Mouse (Mus musculus) heart, embryonic 10.5 days (tissue): ENCODE measurements around the gene Myef2. TPM values are rescaled to one million over a fixed set of nuclear protein-coding genes. Genes with fewer than 3 reads are reported as not detected.

Experiments
- DNase-seq: peaks from one replicate; pipeline ENCODE4 v3.0.0-alpha.2; 2017; ENCODE audit warnings: low spot score
- H3K27ac ChIP-seq: fragments of 300-500 bp; sonication (generic); 2 replicates; pipeline ENCODE4 v1.5.1; 2016; ENCODE audit warnings: mild to moderate bottlenecking
- H3K27me3 ChIP-seq: fragments of 300-500 bp; sonication (generic); 2 replicates; pipeline ENCODE4 v1.6.1; 2016; ENCODE audit warnings: mild to moderate bottlenecking; ENCODE audit not compliant: poor library complexity, insufficient read depth, severe bottlenecking
- H3K36me3 ChIP-seq: fragments of 300-500 bp; sonication (generic); 2 replicates; pipeline ENCODE4 v1.6.1; 2016; ENCODE audit warnings: mild to moderate bottlenecking, moderate library complexity
- H3K4me1 ChIP-seq: fragments of 300-500 bp; sonication (generic); 2 replicates; pipeline ENCODE4 v1.6.1; 2016; ENCODE audit warnings: mild to moderate bottlenecking
- H3K4me3 ChIP-seq: fragments of 300-500 bp; sonication (generic); 2 replicates; pipeline ENCODE4 v1.5.1; 2016; ENCODE audit warnings: mild to moderate bottlenecking, moderate library complexity
- H3K9me3 ChIP-seq: fragments of 300-500 bp; sonication (generic); 2 replicates; pipeline ENCODE4 v1.6.1; 2016; ENCODE audit warnings: mild to moderate bottlenecking, moderate library complexity
- WGBS: fragments of 180-500 bp; shearing (Covaris S2); methylation state at CpG from one replicate; pipeline ENCODE4 v1.1.7; 2016; 5-methylcytosine and 5-hydroxymethylcytosine counted together
- polyA plus RNA-seq: library from polyadenylated mRNA; unstranded; fragments of >200 nt; fragmentation: Nextera tagmentation; extraction: Ambion mirVana; gene quantifications from 2 replicates; pipeline ENCODE4 v1.2.1, GENCODE M21; 2016

The Myef2 gene
- polyA plus RNA-seq, result 81.0 and 83.1 TPM in 2 replicates

DNA sequence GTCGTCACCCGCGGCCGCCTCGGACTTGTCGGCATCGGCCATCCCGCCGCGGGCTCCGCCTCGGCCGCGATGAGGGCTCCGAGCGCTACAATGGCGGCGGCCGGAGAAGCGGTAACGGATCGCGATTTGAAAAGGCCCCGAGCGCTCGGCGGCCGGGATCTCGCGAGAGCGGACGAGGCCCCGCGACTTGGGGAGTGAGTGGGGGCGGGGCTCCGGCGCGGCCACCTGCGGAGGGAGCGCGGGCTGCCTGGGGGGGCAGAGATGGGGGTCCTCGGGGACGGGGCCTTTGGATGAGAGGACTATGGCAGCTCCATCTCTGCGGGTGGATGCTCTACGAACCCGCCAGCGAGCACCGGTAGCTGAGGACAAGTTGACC lies at the start of gene Myef2:
Gene Myef2 (minus strand): TSS at position 185 of the 376 bp plus-strand sequence.
- WGBS, result under 1% methylated on average over 48 of the region's 48 CpGs
- Histone ChIP-seq H3K27me3 (no peaks in the 10 kb centered on the region), H3K4me3 (peak within 1 kb of the TSS; percentile 88), H3K27ac (peak within 1 kb of the TSS; percentile 99), H3K36me3 (no peaks in the 10 kb centered on the region), H3K9me3 (no peaks in the 10 kb centered on the region), H3K4me1 (peaks cover 26% of the 10 kb centered on the region)
- DNase-seq, result peak; percentile 92

DNA sequence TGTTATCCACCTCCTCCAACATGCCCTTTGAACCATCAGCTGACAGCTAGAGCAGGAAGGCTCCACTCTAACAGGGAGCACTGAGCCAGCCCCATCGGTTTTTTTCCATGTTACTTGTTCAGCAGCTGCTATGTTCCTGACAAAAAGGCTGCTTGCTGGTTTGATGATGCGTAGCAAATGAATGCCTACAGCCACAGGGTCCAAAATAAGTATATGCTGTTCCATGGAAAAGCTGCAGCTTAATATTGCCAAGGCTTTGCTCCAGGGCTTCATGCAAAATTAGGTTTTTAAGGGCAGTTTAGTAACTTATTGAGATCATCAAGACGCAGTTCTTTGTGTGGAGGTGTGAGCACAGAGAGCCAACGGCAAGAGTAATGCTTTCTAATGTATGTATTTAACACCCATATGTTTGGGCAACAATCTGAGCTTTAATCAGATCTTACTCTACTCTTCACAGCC lies 38.6 kb upstream of the Myef2 start:
- Histone ChIP-seq H3K4me3 (no peak overlapping the region), H3K36me3 (no peaks in the 10 kb centered on the region), H3K4me1 (no peaks in the 10 kb centered on the region), H3K27ac (no peak overlapping the region), H3K27me3 (no peaks in the 10 kb centered on the region), H3K9me3 (no peaks in the 10 kb centered on the region)
- 74% methylated on average over 4 of the region's 4 CpGs for WGBS
- no peak for DNase-seq

DNA sequence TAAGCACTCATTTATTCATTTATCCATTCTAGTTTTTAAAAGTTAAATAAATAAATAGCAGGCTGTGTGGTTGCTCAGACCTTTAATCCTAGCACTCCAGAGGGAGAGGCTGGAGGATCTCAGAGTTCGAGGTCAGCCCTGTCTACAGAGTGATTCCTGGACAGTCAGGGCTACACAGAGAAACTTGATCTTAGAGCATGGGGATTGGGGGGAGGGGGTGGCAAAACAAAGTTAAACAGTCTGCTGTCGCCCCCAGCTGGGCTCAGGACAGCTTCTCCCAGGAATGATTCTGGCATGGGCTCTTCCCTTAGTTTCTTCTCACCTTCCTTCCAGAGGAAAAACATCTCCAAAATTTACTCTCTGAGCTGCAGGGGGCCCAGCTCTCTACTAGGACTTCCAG lies 32.0 kb upstream of the Myef2 start:
- Histone ChIP-seq H3K9me3 (no peaks in the 10 kb centered on the region), H3K4me3 (no peak overlapping the region), H3K27ac (no peak overlapping the region), H3K4me1 (no peaks in the 10 kb centered on the region), H3K36me3 (no peaks in the 10 kb centered on the region), H3K27me3 (no peaks in the 10 kb centered on the region)
- WGBS, result 5% methylated on average over 2 of the region's 2 CpGs
- DNase-seq, result no peak

DNA sequence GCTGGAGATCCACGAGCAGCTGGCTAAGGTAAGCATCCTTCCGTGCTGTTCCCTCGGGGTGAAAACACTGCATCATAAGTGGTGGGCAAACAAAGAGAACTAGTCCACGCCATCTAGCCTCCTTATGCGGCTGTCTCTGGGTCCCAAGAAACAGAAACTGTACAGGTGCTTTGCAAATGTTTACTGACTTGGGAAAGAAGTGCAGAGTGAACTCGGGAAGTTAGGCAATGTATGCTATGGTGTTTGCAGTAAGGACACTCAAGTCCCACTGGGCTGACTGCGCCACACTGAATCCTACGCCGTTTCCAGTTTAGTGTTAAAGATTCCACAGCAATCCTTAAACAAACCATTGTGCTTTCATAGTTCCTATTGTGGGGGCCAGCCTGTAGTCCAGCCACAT lies 30.8 kb upstream of the Myef2 start:
- 80% methylated on average over 9 of the region's 9 CpGs for WGBS
- no peaks in the 10 kb centered on the region for H3K4me1 ChIP-seq
- no peaks in the 10 kb centered on the region for H3K9me3 ChIP-seq
- H3K27ac ChIP-seq, result no peak overlapping the region
- no peak overlapping the region for H3K4me3 ChIP-seq
- no peaks in the 10 kb centered on the region for H3K27me3 ChIP-seq
- H3K36me3 ChIP-seq, result no peaks in the 10 kb centered on the region
- no peak for DNase-seq

DNA sequence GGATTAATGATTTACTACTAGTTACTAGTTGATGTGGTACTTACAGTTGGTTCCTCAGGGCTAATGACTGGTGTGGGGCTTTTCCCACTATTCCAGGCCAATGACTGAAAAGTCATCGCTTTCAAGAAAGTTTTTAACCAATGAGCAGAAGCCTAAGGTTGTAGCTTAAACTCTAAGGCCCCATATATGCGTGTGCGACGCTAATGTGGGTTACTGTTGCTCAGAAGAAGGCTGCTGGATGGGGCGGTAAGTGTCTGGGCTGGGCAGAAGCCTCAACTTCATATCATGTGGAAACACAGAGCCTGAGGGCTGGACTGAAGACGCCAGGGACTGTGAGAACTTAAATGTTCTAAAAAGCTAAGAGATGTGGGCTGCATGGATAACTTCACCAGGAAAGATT lies 28.9 kb upstream of the Myef2 start, which contains the start of gene Slc12a1:
Gene Slc12a1 (plus strand): TSS at position 118 of the 400 bp plus-strand sequence.
- no peak within 1 kb of the TSS for H3K27ac ChIP-seq
- H3K4me3 ChIP-seq, result no peak within 1 kb of the TSS
- no peaks in the 10 kb centered on the region for H3K4me1 ChIP-seq
- DNase-seq, result no peak
- no peaks in the 10 kb centered on the region for H3K36me3 ChIP-seq
- no peaks in the 10 kb centered on the region for H3K27me3 ChIP-seq
- 85% methylated on average over 6 of the region's 6 CpGs for WGBS
- no peaks in the 10 kb centered on the region for H3K9me3 ChIP-seq

DNA sequence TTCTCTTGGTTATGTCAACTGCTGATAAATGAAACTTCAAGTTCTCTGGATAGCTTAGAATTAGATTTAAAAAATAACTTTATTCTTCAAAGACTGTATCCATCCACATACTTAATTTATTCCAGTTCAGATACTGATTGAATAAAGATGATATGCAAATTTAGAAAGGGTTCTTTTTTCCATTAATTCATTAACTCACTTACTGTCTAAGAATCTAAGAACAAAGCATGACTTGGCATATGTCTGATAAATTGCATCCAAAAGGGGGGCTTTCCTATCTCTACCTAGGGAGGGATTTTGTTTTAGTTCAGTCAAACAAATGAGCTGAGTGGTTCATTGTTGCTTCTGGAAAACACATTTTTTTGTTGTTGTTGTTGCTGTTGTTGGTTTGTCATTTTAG lies 18.9 kb upstream of the Myef2 start:
- Histone ChIP-seq H3K9me3 (no peaks in the 10 kb centered on the region), H3K4me1 (no peaks in the 10 kb centered on the region), H3K27me3 (no peaks in the 10 kb centered on the region), H3K36me3 (no peaks in the 10 kb centered on the region), H3K27ac (no peak overlapping the region), H3K4me3 (no peak overlapping the region)
- no peak for DNase-seq

DNA sequence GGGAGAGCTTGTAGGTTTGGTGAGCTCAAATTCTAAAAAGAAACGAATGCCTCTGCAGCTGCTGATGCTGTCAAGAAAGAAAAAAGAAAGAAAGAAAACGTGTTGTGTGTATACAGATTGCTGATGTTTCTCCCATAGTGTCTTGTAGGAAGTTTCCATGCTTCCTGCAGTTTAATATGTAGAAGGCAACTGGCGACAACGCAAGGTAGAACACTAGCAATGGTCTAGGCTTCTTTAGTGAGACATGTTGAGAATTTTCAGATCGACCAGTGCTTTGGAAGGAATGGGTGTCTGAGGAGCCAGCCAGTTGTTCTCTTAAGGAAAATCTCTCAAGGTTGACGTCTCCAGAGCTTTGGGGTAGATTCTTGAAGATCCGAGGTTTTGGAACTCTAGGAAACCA lies 13.4 kb upstream of the Myef2 start:
- Histone ChIP-seq H3K27me3 (0 out of 2 replicates have a peak, but pooled peaks cover 4% of the 10 kb centered on the region), H3K4me3 (peak overlapping the region; percentile 56; the same call in 1 of the 2 replicates), H3K27ac (no peak overlapping the region), H3K4me1 (peaks cover 9% of the 10 kb centered on the region), H3K9me3 (no peaks in the 10 kb centered on the region), H3K36me3 (no peaks in the 10 kb centered on the region)
- 27% methylated on average over 7 of the region's 7 CpGs for WGBS
- DNase-seq, result no peak

DNA sequence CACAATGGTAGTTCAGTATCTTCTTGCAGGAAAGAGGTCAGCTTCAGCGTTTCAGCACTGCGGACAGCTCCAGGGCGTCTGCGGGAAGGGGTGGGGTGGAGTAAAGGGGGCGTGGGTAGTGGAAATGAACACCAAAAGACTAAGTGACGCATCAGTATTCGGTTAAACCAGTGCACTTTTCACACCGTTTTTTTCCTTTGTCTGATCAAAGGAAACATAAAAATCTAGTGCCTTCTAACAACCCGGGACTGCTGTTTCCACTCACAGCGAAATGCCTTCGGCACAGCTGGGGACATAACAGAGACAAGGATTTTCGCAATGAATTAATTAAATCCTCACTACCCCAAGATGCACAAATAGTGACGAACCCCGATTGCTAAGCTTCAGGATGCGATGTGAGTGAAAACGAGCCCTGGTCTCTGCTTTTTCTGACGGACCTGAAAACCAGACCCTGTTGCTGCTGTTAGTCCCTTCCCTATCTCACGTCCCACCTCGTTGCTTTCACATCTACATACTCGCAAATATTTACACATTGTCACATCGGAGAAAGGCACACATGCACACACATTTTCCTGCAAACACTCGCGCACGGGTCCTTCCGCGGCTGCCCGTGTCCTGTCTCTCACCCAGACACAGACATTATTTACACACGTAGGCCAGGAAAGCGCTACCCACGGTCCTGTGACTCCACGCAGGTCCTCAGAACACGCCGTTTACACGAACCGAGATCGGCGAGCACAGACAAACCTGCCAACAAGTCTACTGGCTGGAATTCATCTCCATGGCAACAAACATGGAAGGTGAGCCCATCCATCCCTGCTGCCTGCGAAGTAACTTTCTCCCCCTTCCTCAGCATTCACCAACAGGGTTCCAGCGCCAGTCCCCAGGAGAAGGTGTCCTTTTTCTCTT lies 12.7 kb upstream of the Myef2 start, which contains the start of gene Ctxn2:
Gene Ctxn2 (plus strand): TSS at position 790 of the 909 bp plus-strand sequence.
- Histone ChIP-seq H3K4me3 (peak within 1 kb of the TSS; percentile 56), H3K27ac (no peak within 1 kb of the TSS), H3K27me3 (0 out of 2 replicates have a peak, but pooled peaks cover 4% of the 10 kb centered on the region), H3K36me3 (no peaks in the 10 kb centered on the region), H3K9me3 (no peaks in the 10 kb centered on the region), H3K4me1 (peaks cover 9% of the 10 kb centered on the region)
- peak; percentile 91 for DNase-seq
- WGBS, result 2% methylated on average over 39 of the region's 39 CpGs

DNA sequence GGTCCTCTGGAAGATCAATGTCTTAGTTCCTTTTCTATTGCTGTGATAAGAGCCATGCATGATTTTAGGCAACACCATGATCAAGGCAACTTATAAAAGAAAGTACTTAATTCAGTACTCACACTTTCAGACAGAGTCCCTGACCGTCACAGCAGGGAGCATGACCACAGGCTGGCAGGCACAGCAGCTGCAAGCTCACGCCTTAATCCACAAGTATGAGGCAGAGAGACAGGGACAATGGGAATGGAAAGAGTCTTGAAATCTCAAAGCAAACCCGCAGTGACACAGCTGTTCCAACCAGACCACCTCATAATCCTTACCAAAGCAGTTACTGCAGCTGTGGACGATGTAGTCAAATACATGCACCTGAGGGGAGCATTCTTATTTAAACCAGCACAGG lies 10.7 kb upstream of the Myef2 start:
- WGBS, result 37% methylated on average over 4 of the region's 4 CpGs
- no peak for DNase-seq
- H3K9me3 ChIP-seq, result no peaks in the 10 kb centered on the region
- no peak overlapping the region for H3K4me3 ChIP-seq
- H3K27me3 ChIP-seq, result 0 out of 2 replicates have a peak, but pooled peaks cover 4% of the 10 kb centered on the region
- no peak overlapping the region for H3K27ac ChIP-seq
- no peaks in the 10 kb centered on the region for H3K36me3 ChIP-seq
- peaks cover 9% of the 10 kb centered on the region for H3K4me1 ChIP-seq

DNA sequence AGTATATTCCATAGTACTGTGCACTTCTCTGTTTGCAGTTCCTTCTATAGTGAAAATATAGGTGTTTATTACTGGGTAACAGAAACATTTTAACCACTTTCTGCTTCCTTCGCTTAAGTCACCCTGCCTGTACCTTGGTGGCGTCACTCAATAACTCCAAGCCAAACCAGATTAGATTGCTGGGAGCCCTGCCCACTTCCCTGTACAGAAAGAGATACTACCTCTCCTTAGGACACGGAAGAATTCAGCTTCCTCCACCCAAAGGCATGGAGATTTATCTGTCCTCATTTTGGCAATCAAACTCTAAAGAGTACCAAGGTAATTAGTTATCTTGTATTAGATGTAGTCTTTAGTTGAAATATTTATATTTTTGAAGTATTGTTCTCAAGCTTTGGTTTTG lies 3.3 kb upstream of the Myef2 start:
- DNase-seq, result no peak
- H3K27me3 ChIP-seq, result no peaks in the 10 kb centered on the region
- no peak overlapping the region for H3K27ac ChIP-seq
- 30% methylated on average over 3 of the region's 3 CpGs for WGBS
- H3K36me3 ChIP-seq, result no peaks in the 10 kb centered on the region
- no peak overlapping the region for H3K4me3 ChIP-seq
- H3K9me3 ChIP-seq, result no peaks in the 10 kb centered on the region
- H3K4me1 ChIP-seq, result peaks cover 6% of the 10 kb centered on the region

DNA sequence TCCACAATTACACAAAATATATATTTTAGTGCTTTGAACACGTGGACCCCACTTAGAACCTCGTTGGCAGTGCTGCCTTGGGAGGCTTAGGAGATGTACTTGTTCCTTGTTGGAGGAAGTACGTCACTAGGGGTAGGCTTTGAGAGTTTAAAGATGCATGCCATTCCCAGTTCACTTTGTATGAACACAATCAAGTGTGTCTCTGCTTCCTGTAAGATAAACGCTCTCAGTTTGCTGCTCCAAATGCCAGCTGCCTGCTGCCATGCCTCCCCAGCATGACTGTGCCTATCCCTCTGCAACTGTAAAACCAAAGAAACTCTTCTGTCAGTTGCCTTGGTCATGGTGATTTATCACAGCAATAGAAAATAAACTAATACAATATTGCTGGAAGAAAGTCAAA lies 2.4 kb upstream of the Myef2 start:
- DNase-seq, result no peak
- Histone ChIP-seq H3K4me3 (no peak overlapping the region), H3K36me3 (no peaks in the 10 kb centered on the region), H3K27me3 (no peaks in the 10 kb centered on the region), H3K9me3 (no peaks in the 10 kb centered on the region), H3K4me1 (peaks cover 13% of the 10 kb centered on the region), H3K27ac (no peak overlapping the region)
- 33% methylated on average over 4 of the region's 4 CpGs for WGBS

DNA sequence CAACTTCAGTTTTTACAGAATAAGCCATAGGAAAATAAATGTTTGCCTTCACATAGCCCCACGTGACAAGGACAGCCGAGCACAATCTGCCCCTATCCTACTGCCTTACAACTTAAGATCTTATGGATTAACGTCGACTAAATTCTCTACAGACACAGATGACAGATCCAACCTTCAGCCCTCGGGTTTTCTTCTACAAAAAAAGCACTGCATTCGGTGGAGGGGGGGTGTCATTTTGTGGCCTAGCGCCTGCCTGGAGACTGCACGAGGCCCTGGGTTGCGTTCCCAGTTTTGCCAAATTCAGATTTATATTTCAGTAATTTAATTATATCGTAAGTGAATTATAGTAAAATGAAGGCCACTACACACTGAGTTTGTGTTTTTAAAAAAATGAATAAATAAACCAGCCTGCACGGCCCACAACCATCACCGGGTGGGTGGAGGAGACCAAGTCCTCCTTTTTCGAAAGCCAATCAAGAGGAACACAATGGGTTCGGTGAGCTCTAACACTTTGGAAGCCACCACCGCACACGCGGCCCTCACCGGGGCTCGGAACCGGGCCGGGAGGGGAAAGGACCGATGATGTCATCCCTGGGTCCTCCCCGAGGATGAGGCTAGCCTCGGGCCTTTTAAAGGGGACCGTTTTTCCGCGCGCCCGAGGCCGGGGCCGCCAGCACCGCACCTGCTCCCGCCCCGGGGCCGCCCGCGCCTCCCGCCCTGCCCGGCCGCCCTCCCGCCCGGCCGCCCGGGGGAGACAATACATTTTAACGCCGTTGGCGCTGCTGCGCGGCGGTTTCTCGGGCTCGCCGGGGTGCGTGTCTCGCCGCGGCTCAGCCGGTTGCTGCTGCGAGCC lies 611 bp downstream of the Myef2 start:
- Histone ChIP-seq H3K4me3 (peak overlapping the region; percentile 88), H3K27ac (peak overlapping the region; percentile 99), H3K36me3 (no peaks in the 10 kb centered on the region), H3K4me1 (peaks cover 29% of the 10 kb centered on the region), H3K27me3 (no peaks in the 10 kb centered on the region), H3K9me3 (no peaks in the 10 kb centered on the region)
- DNase-seq, result peak; percentile 81
- WGBS, result under 1% methylated on average over 55 of the region's 59 CpGs

DNA sequence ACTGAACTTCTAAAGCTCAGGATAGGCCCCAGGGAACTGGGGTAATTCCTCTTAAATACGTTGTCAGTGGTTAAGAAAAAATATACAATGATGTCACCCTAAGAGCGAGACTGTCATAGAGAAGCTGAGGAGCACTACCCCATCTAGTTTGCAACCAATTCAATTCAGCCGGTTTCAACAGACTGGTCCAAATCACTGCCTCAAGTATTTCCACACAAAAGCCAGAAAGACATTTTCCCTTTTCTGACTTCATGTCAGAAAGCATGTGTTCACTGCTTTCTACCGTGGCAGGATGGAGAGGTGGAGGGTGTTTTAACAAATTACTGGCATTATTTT lies 1.2 kb downstream of the Myef2 start:
- peak overlapping the region; percentile 99 for H3K27ac ChIP-seq

More for the DNA sequence above, 1.2 kb downstream of the Myef2 start:
- H3K9me3 ChIP-seq, result no peaks in the 10 kb centered on the region
- DNase-seq, result no peak
- peak overlapping the region; percentile 88 for H3K4me3 ChIP-seq
- no peaks in the 10 kb centered on the region for H3K36me3 ChIP-seq
- H3K4me1 ChIP-seq, result peaks cover 29% of the 10 kb centered on the region
- 24% methylated on average over 4 of the region's 4 CpGs for WGBS
- H3K27me3 ChIP-seq, result no peaks in the 10 kb centered on the region
